Comparison of ENCODE assay signal across 8 mouse cellular contexts in the genomic region with DNA sequence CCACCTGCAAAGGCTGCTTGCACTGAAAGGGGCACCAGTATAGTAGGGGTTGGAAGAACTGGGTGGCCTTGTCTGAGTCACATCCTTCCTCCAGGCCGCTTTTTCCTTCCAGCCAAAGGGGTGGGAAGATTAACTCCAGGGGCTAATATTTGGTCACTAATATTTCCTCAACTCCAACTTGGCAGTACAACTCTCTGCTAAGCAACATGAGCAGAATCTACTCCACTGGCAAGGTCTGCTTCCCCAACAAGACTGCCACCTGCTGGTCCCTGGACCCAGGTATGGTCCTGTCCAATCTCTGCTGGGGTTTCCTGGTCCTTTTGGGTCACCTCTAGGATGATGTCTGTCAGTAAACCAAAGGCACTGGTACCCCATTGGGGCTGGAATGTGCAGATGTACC. TPM values are rescaled to one million over a fixed set of nuclear protein-coding genes. Genes with fewer than 3 reads are reported as not detected.
A peak's percentile ranks its signal among the peaks of the same experiment; 100 is the strongest.
DNase-seq lines count a peak whose midpoint lies in the region; ATAC-seq lines count a peak whose summit lies in the region.

No protein-coding gene starts in this region.

- no peak for ATAC-seq in megakaryocyte progenitor cell, adult 5-6 weeks (replicated peaks; ENCODE audit: poor library complexity)

- intact Hi-C loops in gastrocnemius, postnatal 14 days (cut with DNase I; ENCODE audit: low total_unique reads): no loop called here

- DNase-seq in cerebellum, postnatal 25 days: peak; percentile 32 to 66
- DNase-seq in cerebellum, adult 9-11 months: no peak
- DNase-seq in ovary, postnatal 14 days (ENCODE audit: low spot score): peak; percentile 44
- no peak for DNase-seq in ovary, adult 18-20 months (ENCODE audit: low spot score)
- peak; percentile 70 for DNase-seq in gastrocnemius, postnatal 14 days
- peak; percentile 82 for DNase-seq in lung, postnatal 14 days
- DNase-seq in spleen, postnatal 14 days (ENCODE audit: low spot score in 2 of 2): no peak

RNA-seq across cellular contexts. Expression of a gene that starts 1.8 kb away (rescaled TPM):
- total RNA-seq in gastrocnemius, postnatal 14 days (2021): 10 to 100 TPM; 46.2 to 48.3 TPM
- 0.15 and 0.59 TPM in 2 replicates for total RNA-seq in megakaryocyte progenitor cell, adult 5-6 weeks (2015)
- 0.04 and 0.10 TPM in 2 replicates for total RNA-seq in megakaryocyte progenitor cell, adult 5-6 weeks (2017)

RNA-seq across cellular contexts. Expression of a gene that starts 16.4 kb away (rescaled TPM):
- 1 to 10 TPM; 6.4 to 8.2 TPM for total RNA-seq in gastrocnemius, postnatal 14 days (2021)
- total RNA-seq in megakaryocyte progenitor cell, adult 5-6 weeks (2015): 0.52 and 0.90 TPM in 2 replicates
- total RNA-seq in megakaryocyte progenitor cell, adult 5-6 weeks (2017): 0.68 and 0.96 TPM in 2 replicates

RNA-seq across cellular contexts. Expression of a gene that starts 25.0 kb away (rescaled TPM):
- total RNA-seq in gastrocnemius, postnatal 14 days (2021): not detected
- not detected in 2 replicates for total RNA-seq in megakaryocyte progenitor cell, adult 5-6 weeks (2015)
- total RNA-seq in megakaryocyte progenitor cell, adult 5-6 weeks (2017): not detected in 2 replicates

RNA-seq across cellular contexts. Expression of a gene that starts 38.4 kb away (rescaled TPM):
- not detected for total RNA-seq in gastrocnemius, postnatal 14 days (2021)
- 0.15 and 0.20 TPM in 2 replicates for total RNA-seq in megakaryocyte progenitor cell, adult 5-6 weeks (2015)
- not detected in 2 replicates for total RNA-seq in megakaryocyte progenitor cell, adult 5-6 weeks (2017)

Comparison
In these comparisons a context has a peak if more than half of its experiments do, and no peak if none do; other contexts are left out.
1. DNase-seq: peak in cerebellum, postnatal 25 days (2 of 2), ovary, postnatal 14 days (single experiment), gastrocnemius, postnatal 14 days (single experiment) and lung, postnatal 14 days (single experiment); none in cerebellum, adult 9-11 months (single experiment), ovary, adult 18-20 months (single experiment) and spleen, postnatal 14 days (0 of 2).
2. RNA of a gene that starts 1.8 kb away (total RNA-seq): 46.2 to 48.3 TPM in gastrocnemius, postnatal 14 days; 0.04 to 0.59 TPM in megakaryocyte progenitor cell, adult 5-6 weeks; every median in the first group is over 10 times any median in the second.